ENCODE assay signal across 8 mouse cellular contexts in the genomic region with DNA sequence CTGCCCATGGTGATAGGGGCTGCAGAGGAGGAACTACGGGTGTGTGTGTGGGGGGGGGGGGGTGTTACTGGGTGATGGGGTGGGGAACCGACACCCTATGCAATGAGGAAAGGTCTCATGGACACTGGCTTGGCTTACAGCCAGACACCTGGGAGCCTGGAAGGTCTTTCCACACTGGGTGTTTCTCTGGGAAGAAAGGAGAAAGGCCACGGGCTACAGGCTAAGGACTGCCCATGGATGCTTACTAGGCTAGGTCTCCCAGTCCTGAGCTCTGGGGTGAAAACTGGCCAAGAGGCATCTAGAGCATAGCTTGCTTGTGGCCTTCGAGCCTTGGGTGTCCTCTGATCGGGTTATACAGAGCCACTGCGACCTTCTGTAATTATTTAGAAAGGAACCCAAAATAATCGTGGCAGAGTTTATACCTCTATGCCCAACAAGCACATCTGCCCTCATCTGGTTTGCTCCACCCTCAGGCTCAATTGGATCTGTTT. TPM values are rescaled to one million over a fixed set of nuclear protein-coding genes. Genes with fewer than 3 reads are reported as not detected.
DNase-seq lines count a peak whose midpoint lies in the region; ATAC-seq and TF ChIP-seq lines count a peak whose summit lies in the region.

A gene (minus strand): TSS at position 441 of the 491 bp plus-strand sequence.

- DNase-seq in gastrocnemius, postnatal 10 days, result no peak
- DNase-seq in gastrocnemius, postnatal 25 days, result no peak
- peak; percentile 90 for DNase-seq in midbrain, embryonic 11.5 days (ENCODE audit: low spot score, missing footprints)
- DNase-seq in frontal cortex, postnatal 36 days (ENCODE audit: low spot score in 2 of 2), result no peak
- no peak for DNase-seq in urinary bladder, postnatal 36 days (ENCODE audit: low spot score in 2 of 2)

- WGBS in forebrain, embryonic 12.5 days, result 21% methylated on average over 7 of the region's 7 CpGs
- WGBS in hindbrain, embryonic 16.5 days, result 17% methylated on average over 7 of the region's 7 CpGs
- 22% methylated on average over 7 of the region's 7 CpGs for WGBS in midbrain, embryonic 11.5 days

- no peaks in the 10 kb centered on the region for H3K9me3 ChIP-seq in E14TG2a.4 (ENCODE audit: low read length)
- no peaks in the 10 kb centered on the region for H3K9me3 ChIP-seq in forebrain, embryonic 12.5 days
- H3K9me3 ChIP-seq in hindbrain, embryonic 16.5 days (ENCODE audit: control insufficient read depth, low read length), result no peaks in the 10 kb centered on the region
- no peaks in the 10 kb centered on the region for H3K9me3 ChIP-seq in midbrain, embryonic 11.5 days (ENCODE audit: control insufficient read depth, low read length)

- H3K4me2 ChIP-seq in forebrain, embryonic 12.5 days, result peak within 1 kb of the TSS; percentile 97
- H3K4me2 ChIP-seq in hindbrain, embryonic 16.5 days (ENCODE audit: low read length), result peak within 1 kb of the TSS; percentile 95
- peak within 1 kb of the TSS; percentile 94 for H3K4me2 ChIP-seq in midbrain, embryonic 11.5 days

- H3K4me3 ChIP-seq in E14TG2a.4 (replicated peaks; ENCODE audit: low read length), result peak within 1 kb of the TSS; percentile 83
- H3K4me3 ChIP-seq in forebrain, embryonic 12.5 days (replicated peaks), result peak within 1 kb of the TSS; percentile 59
- H3K4me3 ChIP-seq in hindbrain, embryonic 16.5 days (ENCODE audit: low read length), result peak within 1 kb of the TSS; percentile 62
- H3K4me3 ChIP-seq in midbrain, embryonic 11.5 days (ENCODE audit: low read depth, low read length), result peak within 1 kb of the TSS; percentile 57

- H3K9ac ChIP-seq in forebrain, embryonic 12.5 days, result peak within 1 kb of the TSS; percentile 72
- H3K9ac ChIP-seq in hindbrain, embryonic 16.5 days (ENCODE audit: low read depth, low read length), result peak within 1 kb of the TSS; percentile 79
- peak within 1 kb of the TSS; percentile 74 for H3K9ac ChIP-seq in midbrain, embryonic 11.5 days (ENCODE audit: low read length)

- no peaks in the 10 kb centered on the region for H3K36me3 ChIP-seq in E14TG2a.4 (ENCODE audit: insufficient read depth, low read length)
- no peaks in the 10 kb centered on the region for H3K36me3 ChIP-seq in forebrain, embryonic 12.5 days (replicated peaks)
- no peaks in the 10 kb centered on the region for H3K36me3 ChIP-seq in hindbrain, embryonic 16.5 days (ENCODE audit: control insufficient read depth, insufficient read depth, low read length)
- no peaks in the 10 kb centered on the region for H3K36me3 ChIP-seq in midbrain, embryonic 11.5 days (ENCODE audit: control insufficient read depth, insufficient read depth, low read length)

- peaks cover 81% of the 10 kb centered on the region for H3K4me1 ChIP-seq in E14TG2a.4 (replicated peaks; ENCODE audit: low read depth, low read length)
- H3K4me1 ChIP-seq in forebrain, embryonic 12.5 days, result peaks cover 35% of the 10 kb centered on the region
- H3K4me1 ChIP-seq in hindbrain, embryonic 16.5 days (ENCODE audit: control insufficient read depth, insufficient read depth, low read depth, low read length), result peaks cover 9% of the 10 kb centered on the region
- H3K4me1 ChIP-seq in midbrain, embryonic 11.5 days (ENCODE audit: control insufficient read depth, insufficient read depth, low read length), result peaks cover 5% of the 10 kb centered on the region

- no peak for ATAC-seq in forebrain, embryonic 12.5 days (ENCODE audit: low FRiP score)
- peak; percentile 38; the same call in 1 of the 2 replicates for ATAC-seq in hindbrain, embryonic 16.5 days
- ATAC-seq in midbrain, embryonic 11.5 days (ENCODE audit: low FRiP score), result no peak

- no peak within 1 kb of the TSS for H3K27ac ChIP-seq in forebrain, embryonic 12.5 days
- no peak within 1 kb of the TSS; the same call in 1 of the 2 replicates for H3K27ac ChIP-seq in hindbrain, embryonic 16.5 days (ENCODE audit: low read depth, low read length)
- H3K27ac ChIP-seq in midbrain, embryonic 11.5 days (ENCODE audit: low read depth, low read length), result no peak within 1 kb of the TSS

- no peak for TF ChIP-seq CTCF in E14TG2a.4 (conservative IDR thresholded peaks at IDR 0.05; ENCODE audit: low read length)

- no peaks in the 10 kb centered on the region for H3K27me3 ChIP-seq in E14TG2a.4 (ENCODE audit: insufficient read depth, low read length)
- H3K27me3 ChIP-seq in forebrain, embryonic 12.5 days, result peaks cover 38% of the 10 kb centered on the region
- H3K27me3 ChIP-seq in hindbrain, embryonic 16.5 days (replicated peaks; ENCODE audit: control insufficient read depth, insufficient read depth, low read length), result peaks cover 4% of the 10 kb centered on the region
- peaks cover 10% of the 10 kb centered on the region for H3K27me3 ChIP-seq in midbrain, embryonic 11.5 days (ENCODE audit: control insufficient read depth, insufficient read depth, low read length)

RNA-seq across cellular contexts. Expression of the gene that starts here (rescaled TPM):
- 10 to 100 TPM; 13.2 to 17.0 TPM for total RNA-seq in gastrocnemius, postnatal 10 days (2021)
- 10 to 100 TPM in 1 of 2 experiments, 1 to 10 TPM in 1; 8.7 to 10.2 TPM for total RNA-seq in gastrocnemius, postnatal 25 days (2021)
- polyA plus RNA-seq in forebrain, embryonic 12.5 days (2016; fragmentation: Nextera tagmentation; extraction: Ambion mirVana), result 4.7 and 4.9 TPM in 2 replicates
- 7.1 and 9.2 TPM in 2 replicates for polyA plus RNA-seq in hindbrain, embryonic 16.5 days (2015; fragmentation: Nextera tagmentation; extraction: Ambion mirVana)
- 6.3 TPM in 2 replicates for polyA plus RNA-seq in midbrain, embryonic 11.5 days (2014; fragmentation: Nextera tagmentation; extraction: Ambion mirVana)
